Comparison of ENCODE assay signal across 14 mouse cellular contexts in the genomic region with DNA sequence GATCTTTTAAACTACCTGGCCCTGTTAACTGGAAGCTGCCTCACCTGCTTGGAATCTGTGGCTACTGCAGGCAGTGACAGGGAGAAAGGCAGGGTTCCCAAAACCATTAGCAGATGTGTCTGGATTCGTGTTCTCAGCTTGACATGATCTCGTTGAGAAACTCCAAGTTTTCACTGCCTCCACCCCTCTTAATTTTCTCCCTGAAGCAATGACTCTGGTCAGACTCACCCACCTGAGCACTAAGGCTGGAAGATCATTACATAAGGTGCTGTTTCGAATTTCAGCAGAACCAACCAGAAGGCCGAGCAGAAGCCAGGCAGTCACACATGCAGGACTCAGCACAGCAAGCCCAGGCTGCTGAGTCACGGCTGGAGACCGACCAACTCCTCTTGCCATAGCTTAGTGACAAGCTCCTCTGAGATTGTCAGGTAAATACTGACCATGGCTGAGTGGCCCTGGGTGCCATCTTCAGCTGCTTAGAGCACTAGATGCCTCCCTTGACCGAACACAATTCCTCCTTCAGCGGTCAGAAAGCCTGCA. TPM values are rescaled to one million over a fixed set of nuclear protein-coding genes. Genes with fewer than 3 reads are reported as not detected.
DNase-seq lines count a peak whose midpoint lies in the region; ATAC-seq and TF ChIP-seq lines count a peak whose summit lies in the region.
"Had no signal": no experiment of that assay in that cellular context is flagged by ENCODE, and none has a peak within 500 bp of the region (broad histone marks: within the 10 kb centered on the region; RNA-seq: fewer than 3 reads in every experiment).

No protein-coding gene starts in this region.

- peak; percentile 62 for ATAC-seq in frontal cortex, adult (ENCODE audit: low TSS enrichment)
- no peak for ATAC-seq in midbrain, embryonic 13.5 days
- ATAC-seq in stomach, postnatal 0 days (ENCODE audit: low FRiP score, low TSS enrichment): no peak
- ATAC-seq: forebrain, embryonic 13.5 days; liver, postnatal 0 days had no signal

- H3K4me1 ChIP-seq in midbrain, embryonic 13.5 days (replicated peaks): peaks cover 15% of the 10 kb centered on the region
- H3K4me1 ChIP-seq in stomach, postnatal 0 days (replicated peaks; ENCODE audit: control insufficient read depth, insufficient read depth): no peaks in the 10 kb centered on the region

- TF ChIP-seq CTCF in stomach, postnatal 0 days (IDR thresholded peaks at IDR 0.05; ENCODE audit: low read depth): no peak

- peaks cover 36% of the 10 kb centered on the region for H3K36me3 ChIP-seq in midbrain, embryonic 13.5 days
- H3K36me3 ChIP-seq in stomach, postnatal 0 days (ENCODE audit: control insufficient read depth, insufficient read depth, low read length): no peaks in the 10 kb centered on the region; the same call in 1 of the 2 replicates

- DNase-seq in frontal cortex, postnatal 10 days (ENCODE audit: low spot score in 2 of 2): no peak
- peak; percentile 97 for DNase-seq in brain, adult 2 months (ENCODE audit: low read depth, low spot score)
- peak; percentile 61 to 81 for DNase-seq in frontal cortex, postnatal 36 days (ENCODE audit: low spot score in 2 of 2)
- DNase-seq in left cerebral cortex, adult 8-10 months (ENCODE audit: low spot score in 2 of 2): peak; percentile 44 to 86
- no peak for DNase-seq in stomach, postnatal 0 days (ENCODE audit: low spot score)
- no peak for DNase-seq in spleen, postnatal 14 days (ENCODE audit: low spot score in 2 of 2)
- DNase-seq: heart, postnatal 36 days; kidney, postnatal 14 days; liver, postnatal 0 days; thymus, postnatal 14 days had no signal

- H3K9me3 ChIP-seq in midbrain, embryonic 13.5 days: no peaks in the 10 kb centered on the region
- no peaks in the 10 kb centered on the region for H3K9me3 ChIP-seq in stomach, postnatal 0 days (ENCODE audit: control insufficient read depth, low read length)
- H3K9me3 ChIP-seq: forebrain, embryonic 13.5 days had no signal

- no peak overlapping the region for H3K4me3 ChIP-seq in midbrain, embryonic 13.5 days (replicated peaks)
- H3K4me3 ChIP-seq in stomach, postnatal 0 days (ENCODE audit: low read depth, low read length): no peak overlapping the region
- H3K4me3 ChIP-seq: forebrain, embryonic 13.5 days; myocyte had no signal

- no peak overlapping the region for H3K27ac ChIP-seq in midbrain, embryonic 13.5 days
- no peak overlapping the region for H3K27ac ChIP-seq in stomach, postnatal 0 days (replicated peaks)
- H3K27ac ChIP-seq: forebrain, embryonic 13.5 days had no signal

- TF ChIP-seq EP300 in stomach, postnatal 0 days (optimal IDR thresholded peaks at IDR 0.05): no peak

- no peak overlapping the region for H3K4me2 ChIP-seq in midbrain, embryonic 13.5 days (replicated peaks)
- no peak overlapping the region for H3K4me2 ChIP-seq in stomach, postnatal 0 days (replicated peaks; ENCODE audit: low read depth)
- H3K4me2 ChIP-seq: forebrain, embryonic 13.5 days had no signal

- H3K9ac ChIP-seq in midbrain, embryonic 13.5 days (replicated peaks): no peak overlapping the region
- H3K9ac ChIP-seq in stomach, postnatal 0 days (ENCODE audit: low read length): no peak overlapping the region
- H3K9ac ChIP-seq: forebrain, embryonic 13.5 days; liver, postnatal 0 days had no signal

- WGBS in midbrain, embryonic 13.5 days: 88% methylated on average over 8 of the region's 8 CpGs
- 72% methylated on average over 8 of the region's 8 CpGs for WGBS in stomach, postnatal 0 days

- no peaks in the 10 kb centered on the region for H3K27me3 ChIP-seq in midbrain, embryonic 13.5 days
- H3K27me3 ChIP-seq in stomach, postnatal 0 days (ENCODE audit: control insufficient read depth, insufficient read depth, low read length): no peaks in the 10 kb centered on the region
- H3K27me3 ChIP-seq: forebrain, embryonic 13.5 days had no signal

RNA-seq across cellular contexts. Expression of a gene that starts 32.3 kb away (rescaled TPM):
- total RNA-seq in left cerebral cortex, adult 8-10 months (2022): 10 to 100 TPM; 20.3 to 25.4 (median 20.8) TPM
- 50.8 and 55.5 TPM in 2 replicates for polyA plus RNA-seq in midbrain, embryonic 13.5 days (2015; fragmentation: Nextera tagmentation; extraction: Ambion mirVana)
- polyA plus RNA-seq in stomach, postnatal 0 days (2015; fragmentation: Nextera tagmentation; extraction: Ambion mirVana): 35.8 and 36.0 TPM in 2 replicates

RNA-seq across cellular contexts. Expression of a gene that starts 35.6 kb away (rescaled TPM):
- total RNA-seq in left cerebral cortex, adult 8-10 months (2022): 10 to 100 TPM; 59.0 to 76.6 (median 62.4) TPM
- 62.4 and 66.2 TPM in 2 replicates for polyA plus RNA-seq in midbrain, embryonic 13.5 days (2015; fragmentation: Nextera tagmentation; extraction: Ambion mirVana)
- 38.5 and 42.1 TPM in 2 replicates for polyA plus RNA-seq in stomach, postnatal 0 days (2015; fragmentation: Nextera tagmentation; extraction: Ambion mirVana)

Comparison
In these comparisons a context has a peak if more than half of its experiments do, and no peak if none do; other contexts are left out.
1. DNase-seq: peak in brain, adult 2 months (single experiment), frontal cortex, postnatal 36 days (2 of 2) and left cerebral cortex, adult 8-10 months (2 of 2); none in frontal cortex, postnatal 10 days (0 of 2), stomach, postnatal 0 days (single experiment) and spleen, postnatal 14 days (0 of 2).